Mouse (Mus musculus) brain, embryonic 14.5 days (tissue): ENCODE measurements around the gene Adgrl2.

ENCODE experiments used
- CTCF ChIP-seq: fragments of 200-500 bp; IDR thresholded peaks from 2 replicates; pipeline ENCODE4 v1.5.1; 2012; ENCODE audit warnings: inconsistent platforms, mild to moderate bottlenecking, moderate library complexity, borderline replicate concordance; ENCODE audit not compliant: insufficient read depth, insufficient read length; ENCODE audit errors: extremely low read depth
- POLR2A ChIP-seq: fragments of 200-500 bp; IDR thresholded peaks from 2 replicates; pipeline ENCODE4 v1.6.1; 2012; ENCODE audit warnings: mild to moderate bottlenecking, inconsistent platforms, borderline replicate concordance; ENCODE audit not compliant: poor library complexity, insufficient read depth, insufficient read length, severe bottlenecking; ENCODE audit errors: extremely low read depth

- TF ChIP-seq CTCF (no peak), POLR2A (no peak)
These were observed 25.3 kb downstream of the Adgrl2 start for GRCm38 (mm10) chr3:148964991-148965605.
